Mouse (Mus musculus) liver, embryonic 13.5 days (tissue): Measurements from ENCODE around the gene Kynu. TPM values are rescaled to one million over a fixed set of nuclear protein-coding genes. Genes with fewer than 3 reads are reported as not detected.

Source experiments
- ATAC-seq: fragments of 200-750 bp; cut with Nextera tagmentation; 2 replicates; pipeline ENCODE4 v1.8.0; 2017; ENCODE audit warnings: low read depth, mild to moderate bottlenecking, moderate number of reproducible peaks, moderate library complexity
- DNase-seq: peaks from one replicate; pipeline ENCODE4 v3.0.0; 2022
- H3K27ac ChIP-seq: fragments of 300-500 bp; sonication (generic); 2 replicates; pipeline ENCODE4 v1.5.1; 2015; ENCODE audit warnings: moderate library complexity, mild to moderate bottlenecking, inconsistent platforms
- H3K27me3 ChIP-seq: fragments of 300-500 bp; sonication (generic); 2 replicates; pipeline ENCODE4 v1.6.1; 2015; ENCODE audit warnings: mild to moderate bottlenecking, inconsistent platforms
- H3K36me3 ChIP-seq: fragments of 300-500 bp; sonication (generic); 2 replicates; pipeline ENCODE4 v1.6.1; 2015; ENCODE audit warnings: mild to moderate bottlenecking, inconsistent platforms
- H3K4me1 ChIP-seq: fragments of 300-500 bp; sonication (generic); replicated peaks from 2 replicates; pipeline ENCODE4 v1.6.1; 2015; ENCODE audit warnings: inconsistent platforms
- H3K4me2 ChIP-seq: fragments of 300-500 bp; sonication (generic); 2 replicates; pipeline ENCODE4 v1.6.1; 2015; ENCODE audit warnings: inconsistent platforms, mild to moderate bottlenecking, moderate library complexity
- H3K4me3 ChIP-seq: fragments of 300-500 bp; sonication (generic); replicated peaks from 2 replicates; pipeline ENCODE4 v1.5.1; 2015; ENCODE audit warnings: mild to moderate bottlenecking, inconsistent platforms
- H3K9ac ChIP-seq: fragments of 300-500 bp; sonication (generic); 2 replicates; pipeline ENCODE4 v1.6.1; 2015; ENCODE audit warnings: mild to moderate bottlenecking, inconsistent platforms
- H3K9me3 ChIP-seq: fragments of 300-500 bp; sonication (generic); replicated peaks from 2 replicates; pipeline ENCODE4 v1.6.1; 2016; ENCODE audit warnings: inconsistent platforms
- WGBS: fragments of 180-500 bp; shearing (Covaris S2); methylation state at CpG from one replicate; pipeline ENCODE4 v1.1.7; 2015; ENCODE audit not compliant: insufficient replicate concordance; 5-methylcytosine and 5-hydroxymethylcytosine counted together
- polyA plus RNA-seq: library from polyadenylated mRNA; unstranded; fragments of >200 nt; fragmentation: Nextera tagmentation; extraction: Ambion mirVana; gene quantifications from 2 replicates; pipeline ENCODE4 v1.2.1, GENCODE M21; 2015

The Kynu gene
- polyA plus RNA-seq, 1 experiment from 2014 or later: 1.1 TPM

DNA sequence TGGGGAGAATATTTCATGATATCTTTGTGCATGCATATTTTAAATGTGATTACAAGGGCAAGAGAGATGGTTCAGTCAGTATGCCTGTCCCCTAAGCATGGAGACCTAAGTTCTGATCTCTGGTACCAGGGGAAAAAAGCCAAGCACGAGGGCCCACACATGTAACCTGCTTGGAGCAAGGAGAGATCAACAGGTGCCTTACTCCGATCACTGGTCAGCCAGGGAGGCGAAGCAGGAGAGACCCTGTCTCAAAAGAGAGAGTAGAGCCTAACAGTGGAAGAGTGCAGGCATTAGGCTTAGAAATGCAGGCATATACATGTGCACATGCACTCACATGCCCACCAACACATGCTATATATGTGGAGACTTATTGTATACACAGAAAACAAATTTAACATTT is 173.7 kb downstream of the Kynu start:
- no peak overlapping the region for H3K4me2 ChIP-seq
- H3K4me3 ChIP-seq: no peak overlapping the region
- H3K36me3 ChIP-seq: no peaks in the 10 kb centered on the region
- H3K27ac ChIP-seq: no peak overlapping the region
- H3K9me3 ChIP-seq: no peaks in the 10 kb centered on the region
- no peak overlapping the region for H3K9ac ChIP-seq
- H3K27me3 ChIP-seq: no peaks in the 10 kb centered on the region
- H3K4me1 ChIP-seq: 0 out of 2 replicates have a peak, but pooled peaks cover 3% of the 10 kb centered on the region
- no peak for DNase-seq
- no peak for ATAC-seq
- 78% methylated on average over 3 of the region's 3 CpGs for WGBS

Other genes with a start within 250 kb of the Kynu start
- 4.5 and 6.1 TPM in 2 replicates for gene Arhgap15, start 193.5 kb downstream of the Kynu start, polyA plus RNA-seq